In the genomic region with DNA sequence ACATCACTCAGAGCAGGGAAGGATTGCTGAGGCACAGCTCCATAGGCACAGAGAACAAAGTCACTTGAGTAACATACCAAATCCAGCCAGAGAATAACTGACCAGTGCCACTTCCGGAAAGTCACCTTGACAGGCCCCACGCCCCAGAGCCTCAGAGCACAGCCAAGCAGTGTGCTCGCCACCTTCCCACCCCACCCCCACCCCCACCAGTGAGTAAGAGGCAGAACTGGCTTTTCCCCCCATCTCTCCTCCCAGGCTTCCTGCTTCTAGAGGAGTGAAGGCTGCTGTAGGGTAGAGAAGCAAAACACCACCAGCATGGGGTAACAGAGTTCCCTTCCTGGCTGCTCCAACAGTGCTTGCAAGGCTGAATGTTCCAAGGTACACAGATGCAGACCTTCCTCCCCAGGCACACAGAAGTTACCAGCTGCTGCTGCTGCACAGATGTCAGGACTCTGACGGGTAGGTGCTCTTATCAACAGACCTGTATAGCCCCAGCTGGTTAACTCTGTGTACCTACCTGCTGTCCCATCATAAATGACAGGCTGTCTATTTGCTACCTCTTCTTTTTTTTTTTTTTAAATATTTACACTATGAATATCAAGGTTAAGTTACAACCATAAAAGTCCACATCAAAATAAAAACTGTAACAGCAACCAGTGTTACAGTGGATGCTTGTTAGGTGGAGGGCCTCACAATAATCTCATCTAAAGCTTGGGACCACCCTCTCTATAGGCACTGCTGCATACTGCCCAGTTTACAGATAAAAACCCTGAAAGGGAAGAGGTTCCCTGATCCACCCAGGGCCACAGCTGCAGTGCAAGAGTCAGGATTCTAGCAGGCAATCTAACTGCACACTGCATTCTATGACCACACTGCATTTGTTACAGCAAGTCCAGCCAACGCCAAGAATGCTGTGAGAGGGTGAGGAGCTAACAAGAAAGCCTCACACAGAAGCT, we compare ENCODE assay signal across 11 mouse cellular contexts. TPM values are rescaled to one million over a fixed set of nuclear protein-coding genes. Genes with fewer than 3 reads are reported as not detected.
DNase-seq lines count a peak whose midpoint lies in the region; ATAC-seq lines count a peak whose summit lies in the region.
"Had no signal": no experiment of that assay in that cellular context is flagged by ENCODE, and none has a peak within 500 bp of the region (broad histone marks: within the 10 kb centered on the region; RNA-seq: fewer than 3 reads in every experiment).

No protein-coding gene starts in this region.

- DNase-seq in lung, postnatal 10 days: no peak
- peak; percentile 12 for DNase-seq in kidney, postnatal 10 days
- peak; percentile 28 to 31 for DNase-seq in thymus, postnatal 10 days (ENCODE audit: low spot score in 2 of 2)
- DNase-seq in left cerebral cortex, adult 18-20 months (ENCODE audit: low spot score in 2 of 2): no peak
- no peak for DNase-seq in layer of hippocampus, adult 8-10 months (ENCODE audit: low spot score in 2 of 2)
- DNase-seq: adrenal gland, adult 2 months had no signal

- H3K4me2 ChIP-seq in lung, embryonic 16.5 days (ENCODE audit: low read depth, low read length): no peak overlapping the region
- H3K4me2 ChIP-seq in heart, embryonic 16.5 days (ENCODE audit: low read depth, low read length): no peak overlapping the region
- H3K4me2 ChIP-seq: forebrain, embryonic 15.5 days had no signal

- no peak overlapping the region for H3K27ac ChIP-seq in lung, embryonic 16.5 days (ENCODE audit: low read length)
- H3K27ac ChIP-seq in heart, embryonic 16.5 days (ENCODE audit: low read length): no peak overlapping the region
- H3K27ac ChIP-seq: forebrain, embryonic 15.5 days; hindbrain, embryonic 10.5 days; left cerebral cortex, adult 2 months had no signal

- WGBS in lung, embryonic 16.5 days: 57% methylated on average over 5 of the region's 5 CpGs
- 42% methylated on average over 5 of the region's 5 CpGs for WGBS in heart, embryonic 16.5 days

- no peak overlapping the region for H3K4me3 ChIP-seq in lung, embryonic 16.5 days (ENCODE audit: low read length)
- H3K4me3 ChIP-seq in heart, embryonic 16.5 days (ENCODE audit: low read length): no peak overlapping the region
- H3K4me3 ChIP-seq: forebrain, embryonic 15.5 days; hindbrain, embryonic 10.5 days; left cerebral cortex, adult 2 months had no signal

- no peak overlapping the region for H3K9ac ChIP-seq in lung, embryonic 16.5 days (ENCODE audit: low read length)
- H3K9ac ChIP-seq in heart, embryonic 16.5 days (ENCODE audit: low read length): no peak overlapping the region
- H3K9ac ChIP-seq: forebrain, embryonic 15.5 days had no signal

- no peaks in the 10 kb centered on the region for H3K4me1 ChIP-seq in lung, embryonic 16.5 days (replicated peaks; ENCODE audit: control insufficient read depth, insufficient read depth, low read length)
- H3K4me1 ChIP-seq in heart, embryonic 16.5 days (ENCODE audit: control insufficient read depth, insufficient read depth, low read length): peaks cover 6% of the 10 kb centered on the region
- H3K4me1 ChIP-seq: hindbrain, embryonic 10.5 days had no signal

- H3K36me3 ChIP-seq in lung, embryonic 16.5 days (ENCODE audit: control insufficient read depth, insufficient read depth, low read length): peaks cover 25% of the 10 kb centered on the region
- H3K36me3 ChIP-seq in heart, embryonic 16.5 days (ENCODE audit: control insufficient read depth, insufficient read depth): peaks cover 42% of the 10 kb centered on the region

- no peaks in the 10 kb centered on the region for H3K27me3 ChIP-seq in lung, embryonic 16.5 days (ENCODE audit: control insufficient read depth, insufficient read depth, low read depth, low read length)
- H3K27me3 ChIP-seq in heart, embryonic 16.5 days (ENCODE audit: control insufficient read depth, insufficient read depth, low read length): no peaks in the 10 kb centered on the region
- H3K27me3 ChIP-seq: forebrain, embryonic 15.5 days had no signal

- H3K9me3 ChIP-seq in lung, embryonic 16.5 days (ENCODE audit: control insufficient read depth, low read length): no peaks in the 10 kb centered on the region
- H3K9me3 ChIP-seq in heart, embryonic 16.5 days (replicated peaks; ENCODE audit: control insufficient read depth, low read length): no peaks in the 10 kb centered on the region
- H3K9me3 ChIP-seq: forebrain, embryonic 15.5 days; hindbrain, embryonic 10.5 days had no signal

- ATAC-seq in lung, embryonic 16.5 days (ENCODE audit: low read depth): peak; percentile 41
- ATAC-seq in heart, embryonic 16.5 days (replicated peaks; ENCODE audit: extremely low read depth, insufficient read depth, low FRiP score): peak; percentile 30; the same call in 1 of the 2 replicates
- ATAC-seq: forebrain, embryonic 15.5 days had no signal

RNA-seq across cellular contexts. Expression of gene Vps13d, which starts 47.5 kb away (rescaled TPM):
- polyA plus RNA-seq in lung, embryonic 16.5 days (2015; fragmentation: Nextera tagmentation; extraction: Ambion mirVana): 5.9 and 8.0 TPM in 2 replicates
- polyA plus RNA-seq in heart, embryonic 16.5 days (2015; fragmentation: Nextera tagmentation; extraction: Ambion mirVana): 7.6 and 9.0 TPM in 2 replicates
- total RNA-seq in left cerebral cortex, adult 18-20 months (2021): 10 to 100 TPM; 52.0 to 59.4 TPM
- total RNA-seq in layer of hippocampus, adult 8-10 months (2022): 10 to 100 TPM; 62.7 to 72.9 (median 68.3) TPM

Comparison
In these comparisons a context has a peak if more than half of its experiments do, and no peak if none do; other contexts are left out.
1. DNase-seq: peak in kidney, postnatal 10 days (single experiment) and thymus, postnatal 10 days (2 of 2); none in lung, postnatal 10 days (single experiment), left cerebral cortex, adult 18-20 months (0 of 2) and layer of hippocampus, adult 8-10 months (0 of 2).